Mouse (Mus musculus): ENCODE results near the gene Crnn. TPM values are rescaled to one million over a fixed set of nuclear protein-coding genes. Genes with fewer than 3 reads are reported as not detected.

Gene Crnn
- polyA plus RNA-seq (2014; fragmentation: Nextera tagmentation; extraction: Ambion mirVana) = not detected in 2 replicates

DNA sequence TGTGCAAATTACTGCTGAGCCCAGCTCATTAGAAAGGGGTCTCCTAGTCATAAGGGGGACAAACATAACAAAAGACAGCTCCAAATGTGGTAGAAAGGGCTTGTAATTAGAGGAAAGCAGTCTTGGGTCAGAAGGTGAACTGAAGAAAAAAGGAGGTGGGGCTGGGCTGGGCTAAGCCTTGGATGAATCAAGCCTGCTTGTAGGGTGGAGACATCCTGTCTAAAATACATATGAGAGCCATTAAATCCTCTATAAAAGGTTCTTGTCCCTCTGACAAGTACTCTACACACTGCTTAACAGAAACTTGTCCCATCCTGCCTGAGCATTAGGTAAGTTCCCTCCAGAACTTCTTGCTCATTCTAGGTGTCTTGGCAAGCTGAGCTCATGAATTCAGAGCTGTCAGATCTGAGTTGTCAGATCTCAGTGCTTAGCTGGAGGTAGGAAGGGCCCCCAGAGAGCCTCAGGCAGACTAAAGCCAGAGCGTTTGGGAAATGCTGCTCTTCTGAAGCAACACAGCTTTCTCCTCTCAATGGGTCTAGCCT lies at the start of gene Crnn:
TSS of gene Crnn (plus strand) at position 278 of the 542 bp plus-strand sequence.
- H3K36me3 ChIP-seq (ENCODE audit: control insufficient read depth, insufficient read depth, low read length) = no peaks in the 10 kb centered on the region
- no peaks in the 10 kb centered on the region for H3K4me1 ChIP-seq (ENCODE audit: control insufficient read depth, insufficient read depth, low read length)
- DNase-seq (ENCODE audit: low spot score) = no peak
- 65% methylated on average over 1 of the region's 1 CpGs for WGBS
- H3K27me3 ChIP-seq (ENCODE audit: control insufficient read depth, insufficient read depth, low read length) = no peaks in the 10 kb centered on the region
- ATAC-seq (ENCODE audit: insufficient read depth, low FRiP score, low TSS enrichment) = no peak
- H3K4me2 ChIP-seq (ENCODE audit: low read depth) = no peak within 1 kb of the TSS
- no peak within 1 kb of the TSS for H3K27ac ChIP-seq (ENCODE audit: low read depth, low read length)
- H3K9me3 ChIP-seq (ENCODE audit: control insufficient read depth, low read length) = no peaks in the 10 kb centered on the region
- H3K4me3 ChIP-seq (ENCODE audit: low read depth, low read length) = no peak within 1 kb of the TSS
- no peak within 1 kb of the TSS for H3K9ac ChIP-seq (ENCODE audit: low read length)

DNA sequence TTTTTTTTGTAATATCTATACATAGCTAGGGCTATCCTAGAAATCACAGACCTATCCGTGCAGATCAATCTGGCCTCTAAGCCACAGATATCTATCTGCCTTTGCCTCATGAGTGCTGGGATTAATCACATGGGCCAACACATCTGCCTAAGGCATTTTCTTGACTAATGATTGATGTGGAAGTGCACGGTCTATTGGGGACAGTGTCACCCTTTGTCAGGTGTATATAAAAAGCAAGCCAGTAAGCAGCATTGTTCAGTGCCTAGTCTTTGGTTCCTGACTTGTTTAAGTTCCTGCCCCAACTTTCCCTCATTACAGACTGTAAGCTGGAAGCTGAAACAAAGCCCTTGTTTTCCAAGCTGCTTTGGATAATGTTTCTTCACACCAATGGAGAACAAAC lies 48.1 kb upstream of the Crnn start:
- no peaks in the 10 kb centered on the region for H3K27me3 ChIP-seq (ENCODE audit: control insufficient read depth, insufficient read depth, low read length)
- H3K9ac ChIP-seq (ENCODE audit: low read length) = no peak overlapping the region
- H3K4me2 ChIP-seq (ENCODE audit: low read depth) = no peak overlapping the region
- H3K27ac ChIP-seq (ENCODE audit: low read depth, low read length) = no peak overlapping the region
- no peaks in the 10 kb centered on the region for H3K36me3 ChIP-seq (ENCODE audit: control insufficient read depth, insufficient read depth, low read length)
- no peaks in the 10 kb centered on the region for H3K4me1 ChIP-seq (ENCODE audit: control insufficient read depth, insufficient read depth, low read length)
- no peaks in the 10 kb centered on the region for H3K9me3 ChIP-seq (ENCODE audit: control insufficient read depth, low read length)
- no peak for ATAC-seq (ENCODE audit: insufficient read depth, low FRiP score, low TSS enrichment)
- H3K4me3 ChIP-seq (ENCODE audit: low read depth, low read length) = no peak overlapping the region
- DNase-seq (ENCODE audit: low spot score) = no peak
- 71% methylated on average over 2 of the region's 2 CpGs for WGBS

GRCm38 (mm10) chr3:93111668-93112067 lies 32.9 kb upstream of the Crnn start:
- WGBS = 41% methylated on average over 5 of the region's 5 CpGs
- no peaks in the 10 kb centered on the region for H3K4me1 ChIP-seq (ENCODE audit: control insufficient read depth, insufficient read depth, low read length)
- no peak for DNase-seq (ENCODE audit: low spot score)

GRCm38 (mm10) chr3:93114481-93114880 lies 30.1 kb upstream of the Crnn start:
- Histone ChIP-seq H3K9ac (ENCODE audit: low read length) (no peak overlapping the region), H3K4me1 (ENCODE audit: control insufficient read depth, insufficient read depth, low read length) (no peaks in the 10 kb centered on the region), H3K27ac (ENCODE audit: low read depth, low read length) (no peak overlapping the region), H3K4me2 (ENCODE audit: low read depth) (no peak overlapping the region), H3K9me3 (ENCODE audit: control insufficient read depth, low read length) (no peaks in the 10 kb centered on the region), H3K4me3 (ENCODE audit: low read depth, low read length) (no peak overlapping the region), H3K27me3 (ENCODE audit: control insufficient read depth, insufficient read depth, low read length) (no peaks in the 10 kb centered on the region), H3K36me3 (ENCODE audit: control insufficient read depth, insufficient read depth, low read length) (no peaks in the 10 kb centered on the region)
- DNase-seq (ENCODE audit: low spot score) = peak; percentile 43
- ATAC-seq (ENCODE audit: insufficient read depth, low FRiP score, low TSS enrichment) = no peak
- WGBS = 5% methylated on average over 2 of the region's 2 CpGs

More at GRCm38 (mm10) chr3:93111668-93112067, 32.9 kb upstream of the Crnn start:
- Histone ChIP-seq H3K4me2 (ENCODE audit: low read depth) (no peak overlapping the region), H3K27ac (ENCODE audit: low read depth, low read length) (no peak overlapping the region), H3K4me3 (ENCODE audit: low read depth, low read length) (no peak overlapping the region), H3K36me3 (ENCODE audit: control insufficient read depth, insufficient read depth, low read length) (no peaks in the 10 kb centered on the region), H3K27me3 (ENCODE audit: control insufficient read depth, insufficient read depth, low read length) (no peaks in the 10 kb centered on the region), H3K9me3 (ENCODE audit: control insufficient read depth, low read length) (no peaks in the 10 kb centered on the region), H3K9ac (ENCODE audit: low read length) (no peak overlapping the region)
- ATAC-seq (ENCODE audit: insufficient read depth, low FRiP score, low TSS enrichment) = no peak

DNA sequence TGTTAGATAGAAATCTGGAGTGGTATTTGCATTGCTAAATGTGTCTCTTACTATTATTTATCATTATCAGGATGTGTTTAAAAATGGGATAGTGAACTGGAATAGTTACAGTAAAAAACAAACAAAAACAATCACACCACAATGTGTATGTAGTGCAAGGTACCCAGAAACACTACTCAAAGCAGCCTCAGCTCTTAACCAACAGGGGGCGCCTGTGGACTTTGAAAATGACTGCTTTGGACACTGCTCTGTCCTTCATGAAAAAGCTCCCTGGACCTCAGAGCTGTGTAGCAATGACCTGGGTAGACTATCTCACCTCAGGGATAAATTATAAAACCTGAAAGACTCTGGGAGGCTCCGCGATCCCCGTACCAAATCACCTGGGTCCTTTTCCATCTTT lies 25.5 kb upstream of the Crnn start:
- H3K9me3 ChIP-seq (ENCODE audit: control insufficient read depth, low read length) = no peaks in the 10 kb centered on the region
- ATAC-seq (ENCODE audit: insufficient read depth, low FRiP score, low TSS enrichment) = no peak
- H3K36me3 ChIP-seq (ENCODE audit: control insufficient read depth, insufficient read depth, low read length) = no peaks in the 10 kb centered on the region
- no peak overlapping the region for H3K4me2 ChIP-seq (ENCODE audit: low read depth)
- H3K27me3 ChIP-seq (ENCODE audit: control insufficient read depth, insufficient read depth, low read length) = no peaks in the 10 kb centered on the region
- H3K27ac ChIP-seq (ENCODE audit: low read depth, low read length) = no peak overlapping the region
- 47% methylated on average over 4 of the region's 4 CpGs for WGBS
- no peak overlapping the region for H3K4me3 ChIP-seq (ENCODE audit: low read depth, low read length)
- no peaks in the 10 kb centered on the region for H3K4me1 ChIP-seq (ENCODE audit: control insufficient read depth, insufficient read depth, low read length)
- no peak overlapping the region for H3K9ac ChIP-seq (ENCODE audit: low read length)
- DNase-seq (ENCODE audit: low spot score) = no peak

- H3K4me3 ChIP-seq (ENCODE audit: low read depth, low read length) = no peak overlapping the region
- no peaks in the 10 kb centered on the region for H3K9me3 ChIP-seq (ENCODE audit: control insufficient read depth, low read length)
- H3K4me1 ChIP-seq (ENCODE audit: control insufficient read depth, insufficient read depth, low read length) = no peaks in the 10 kb centered on the region
- H3K27me3 ChIP-seq (ENCODE audit: control insufficient read depth, insufficient read depth, low read length) = no peaks in the 10 kb centered on the region
- no peak overlapping the region for H3K27ac ChIP-seq (ENCODE audit: low read depth, low read length)
- no peak for DNase-seq (ENCODE audit: low spot score)
- H3K36me3 ChIP-seq (ENCODE audit: control insufficient read depth, insufficient read depth, low read length) = no peaks in the 10 kb centered on the region
- H3K9ac ChIP-seq (ENCODE audit: low read length) = no peak overlapping the region
- WGBS = 59% methylated on average over 4 of the region's 4 CpGs
- no peak for ATAC-seq (ENCODE audit: insufficient read depth, low FRiP score, low TSS enrichment)
- H3K4me2 ChIP-seq (ENCODE audit: low read depth) = no peak overlapping the region
Observed at GRCm38 (mm10) chr3:93128052-93128451, 16.5 kb upstream of the Crnn start.

DNA sequence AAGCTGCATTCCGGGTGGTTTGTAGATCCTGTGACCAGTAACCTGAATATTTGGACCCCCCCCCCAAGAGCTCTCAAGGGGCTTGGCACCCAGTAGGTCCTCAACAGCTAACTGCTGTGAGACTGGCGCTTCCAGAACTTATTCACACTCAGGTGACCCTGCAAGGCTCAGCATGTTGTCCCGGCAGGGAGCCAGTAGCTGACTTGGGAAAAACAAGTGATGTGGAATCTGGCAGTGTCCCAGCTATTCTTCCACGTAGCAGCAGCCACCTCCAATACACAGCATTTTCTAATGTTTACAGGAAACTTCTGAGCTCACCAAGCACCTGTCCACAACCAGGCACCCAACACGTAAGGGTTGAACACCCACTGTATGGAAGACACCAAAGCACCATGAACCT lies 15.5 kb upstream of the Crnn start:
- ATAC-seq (ENCODE audit: insufficient read depth, low FRiP score, low TSS enrichment) = no peak
- no peak for DNase-seq (ENCODE audit: low spot score)
- Histone ChIP-seq H3K9me3 (ENCODE audit: control insufficient read depth, low read length) (no peaks in the 10 kb centered on the region), H3K4me3 (ENCODE audit: low read depth, low read length) (no peak overlapping the region), H3K4me2 (ENCODE audit: low read depth) (no peak overlapping the region), H3K27me3 (ENCODE audit: control insufficient read depth, insufficient read depth, low read length) (no peaks in the 10 kb centered on the region), H3K27ac (ENCODE audit: low read depth, low read length) (no peak overlapping the region), H3K9ac (ENCODE audit: low read length) (no peak overlapping the region), H3K36me3 (ENCODE audit: control insufficient read depth, insufficient read depth, low read length) (no peaks in the 10 kb centered on the region), H3K4me1 (ENCODE audit: control insufficient read depth, insufficient read depth, low read length) (no peaks in the 10 kb centered on the region)
- WGBS = 57% methylated on average over 5 of the region's 5 CpGs

- WGBS = 9% methylated on average over 3 of the region's 3 CpGs
- Histone ChIP-seq H3K27ac (ENCODE audit: low read depth, low read length) (no peak overlapping the region), H3K9me3 (ENCODE audit: control insufficient read depth, low read length) (no peaks in the 10 kb centered on the region), H3K4me2 (ENCODE audit: low read depth) (no peak overlapping the region), H3K27me3 (ENCODE audit: control insufficient read depth, insufficient read depth, low read length) (no peaks in the 10 kb centered on the region), H3K4me1 (ENCODE audit: control insufficient read depth, insufficient read depth, low read length) (no peaks in the 10 kb centered on the region), H3K4me3 (ENCODE audit: low read depth, low read length) (no peak overlapping the region), H3K9ac (ENCODE audit: low read length) (no peak overlapping the region), H3K36me3 (ENCODE audit: control insufficient read depth, insufficient read depth, low read length) (no peaks in the 10 kb centered on the region)
- no peak for ATAC-seq (ENCODE audit: insufficient read depth, low FRiP score, low TSS enrichment)
- DNase-seq (ENCODE audit: low spot score) = peak; percentile 44
Observed at GRCm38 (mm10) chr3:93130460-93130859, 14.1 kb upstream of the Crnn start.

DNA sequence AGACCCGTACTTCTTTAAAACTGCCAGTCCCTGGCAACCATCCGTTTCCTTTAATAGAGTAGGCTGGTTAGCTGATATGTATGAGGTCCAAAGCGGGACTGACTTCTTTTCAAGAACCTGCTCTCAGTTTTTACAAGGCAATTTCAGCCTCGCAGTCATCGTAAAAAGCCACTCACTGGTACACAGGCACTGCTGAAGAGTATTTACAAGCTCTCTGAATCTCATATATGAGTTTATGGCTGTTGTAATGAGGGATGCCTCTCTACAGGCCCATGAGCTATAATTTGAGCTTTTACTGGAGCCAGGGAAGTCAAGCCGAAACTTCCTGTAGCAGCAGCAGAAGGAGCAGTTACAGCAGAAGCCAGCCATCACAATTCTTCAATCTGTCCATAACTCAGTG lies 17.9 kb downstream of the Crnn start:
- DNase-seq (ENCODE audit: low spot score) = no peak
- Histone ChIP-seq H3K9me3 (ENCODE audit: control insufficient read depth, low read length) (no peaks in the 10 kb centered on the region), H3K27me3 (ENCODE audit: control insufficient read depth, insufficient read depth, low read length) (no peaks in the 10 kb centered on the region), H3K36me3 (ENCODE audit: control insufficient read depth, insufficient read depth, low read length) (no peaks in the 10 kb centered on the region), H3K4me3 (ENCODE audit: low read depth, low read length) (no peak overlapping the region), H3K27ac (ENCODE audit: low read depth, low read length) (no peak overlapping the region), H3K4me2 (ENCODE audit: low read depth) (no peak overlapping the region), H3K4me1 (ENCODE audit: control insufficient read depth, insufficient read depth, low read length) (no peaks in the 10 kb centered on the region), H3K9ac (ENCODE audit: low read length) (no peak overlapping the region)
- 32% methylated on average over 6 of the region's 6 CpGs for WGBS
- no peak for ATAC-seq (ENCODE audit: insufficient read depth, low FRiP score, low TSS enrichment)
